Mouse (Mus musculus) thymus, postnatal 25 days (tissue): ENCODE data around the gene Ank2.
"Not testable (repeated sequence)": the region's sequence is repeated elsewhere in the genome, so short reads cannot be mapped to it uniquely, and the experiment has no call there.

Experiments
- DNase-seq: peaks from one replicate; pipeline ENCODE4 v3.0.0; 2022

Gene Ank2

DNA sequence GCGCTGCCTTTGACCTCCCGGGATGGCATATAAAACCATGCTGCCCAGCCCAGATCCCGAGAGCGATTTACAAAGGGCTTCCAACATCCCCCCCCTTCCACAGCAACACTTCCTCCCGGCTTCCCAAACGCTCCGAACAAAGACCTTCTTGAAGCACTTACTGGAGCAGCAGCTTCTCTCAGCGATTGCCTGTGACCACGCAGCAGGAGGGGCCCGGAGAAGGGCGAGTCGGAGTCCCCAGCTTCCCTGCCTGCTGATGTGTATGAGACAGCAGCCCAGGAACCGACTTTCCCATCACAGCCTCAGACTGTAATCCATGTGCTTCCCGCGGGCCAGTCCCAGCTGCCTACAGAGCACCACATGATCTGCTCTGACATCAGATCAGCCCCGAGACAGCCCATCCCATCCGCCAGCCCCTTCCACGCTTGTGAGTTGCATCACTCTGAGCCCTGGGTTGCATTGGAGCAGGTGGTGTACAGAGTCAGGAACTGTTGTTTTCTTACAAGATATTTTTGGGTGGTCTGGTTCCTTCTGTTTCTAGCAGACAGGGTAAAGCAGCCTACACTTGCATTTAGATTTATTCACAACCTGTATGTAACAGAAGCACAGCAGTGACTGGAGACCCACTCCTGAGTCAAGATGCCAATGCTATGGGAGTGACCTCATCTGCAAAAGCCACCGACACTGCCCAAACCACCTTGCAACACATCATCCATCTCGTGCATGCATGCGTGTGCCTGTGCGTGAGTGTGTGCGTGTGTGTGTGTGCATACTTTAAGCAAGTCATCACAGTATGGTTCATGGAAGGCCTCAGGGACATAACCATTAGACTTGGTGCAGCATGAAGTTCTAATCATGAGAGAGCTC, 90.2 kb downstream of the Ank2 start:
- DNase-seq = no peak

DNA sequence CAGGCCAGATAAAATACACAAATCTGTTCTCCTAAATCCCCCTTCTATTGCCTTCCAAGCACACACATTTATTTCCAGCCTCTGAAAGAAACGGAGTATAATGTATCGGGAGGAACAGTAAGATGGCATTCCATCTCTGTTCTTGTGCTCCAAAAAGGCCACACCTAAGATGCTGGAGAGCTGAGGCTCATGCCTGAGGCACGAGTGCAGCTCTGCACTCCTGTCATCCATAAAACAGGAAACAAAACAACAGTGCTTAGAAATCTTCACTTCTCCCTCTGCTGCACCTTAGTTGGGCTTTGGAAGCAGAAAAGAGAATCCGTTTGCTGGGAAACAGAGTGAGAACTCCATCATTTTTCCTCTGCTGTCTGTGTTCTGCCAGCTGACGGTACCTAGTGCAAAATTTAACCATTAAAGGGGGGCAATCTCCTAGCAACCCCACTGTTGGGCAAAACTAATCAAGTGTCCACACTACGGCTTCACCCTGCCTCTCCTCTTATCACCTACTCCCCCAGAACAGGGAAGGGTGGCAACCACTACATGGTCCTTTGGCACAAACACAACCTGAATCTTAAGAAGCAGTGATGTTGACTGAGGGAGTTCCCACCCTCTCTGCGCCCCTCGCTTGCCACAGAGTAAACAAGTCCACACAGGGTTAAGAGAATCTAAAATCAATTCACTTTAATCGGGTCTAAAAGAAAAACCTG, 91.1 kb downstream of the Ank2 start:
- no peak for DNase-seq

DNA sequence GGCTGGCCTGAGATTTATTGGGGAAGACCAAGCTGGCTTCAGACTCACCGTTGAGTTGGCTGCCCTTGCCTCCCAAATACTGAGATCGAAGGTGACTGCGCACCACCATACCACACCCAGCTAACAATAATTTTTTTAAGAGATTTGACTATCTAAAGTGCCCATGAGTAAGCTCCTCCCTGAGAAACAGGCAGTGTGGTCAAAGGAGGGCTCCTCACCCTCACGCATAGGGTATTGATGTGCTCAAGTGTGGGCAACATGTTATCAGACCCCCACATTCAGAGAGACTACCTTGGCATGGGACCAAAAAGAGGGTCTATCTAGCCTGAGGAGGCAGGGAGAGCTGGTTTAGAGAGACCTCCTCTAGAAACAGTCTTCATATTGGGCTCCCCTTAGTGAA, 92.3 kb downstream of the Ank2 start:
- no peak for DNase-seq

DNA sequence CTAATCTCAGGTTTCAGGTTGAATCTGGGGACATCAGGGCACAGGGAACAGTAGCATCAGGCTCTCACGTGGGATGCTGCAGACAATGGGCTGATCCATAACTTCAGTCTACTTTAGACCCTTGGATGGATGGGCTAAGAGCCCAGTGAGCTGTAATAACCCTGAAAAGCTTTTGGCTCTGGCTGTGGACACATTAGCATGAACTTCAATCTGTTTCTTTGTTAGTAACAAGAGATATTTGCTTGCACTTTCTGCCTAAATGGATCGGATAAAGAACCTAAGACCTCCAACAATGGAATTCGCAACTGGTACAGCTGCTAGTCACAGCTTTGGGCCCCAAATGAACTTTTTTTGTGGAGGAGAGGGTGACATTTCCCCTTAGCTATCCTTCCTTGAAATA, 94.8 kb downstream of the Ank2 start:
- no peak for DNase-seq

DNA sequence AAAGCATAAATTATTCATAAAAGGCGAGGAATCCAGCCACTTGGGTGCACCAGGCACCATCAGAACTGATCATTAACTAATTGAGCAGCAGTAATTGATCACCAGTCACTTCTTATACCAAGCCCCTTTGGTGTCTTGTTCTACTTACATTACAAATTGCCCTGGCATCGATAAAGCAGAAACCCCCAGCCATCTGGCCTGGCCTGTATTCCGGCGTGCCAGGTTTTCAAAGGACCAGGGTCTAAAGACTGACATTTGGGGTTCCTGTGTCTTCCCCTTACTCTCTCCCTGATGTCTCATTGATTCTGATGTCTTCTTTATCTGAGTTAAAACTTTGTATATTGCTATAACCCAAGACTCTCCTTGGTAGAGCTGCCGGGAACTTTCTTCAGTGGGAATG, 98.2 kb downstream of the Ank2 start:
- DNase-seq = no peak

DNA sequence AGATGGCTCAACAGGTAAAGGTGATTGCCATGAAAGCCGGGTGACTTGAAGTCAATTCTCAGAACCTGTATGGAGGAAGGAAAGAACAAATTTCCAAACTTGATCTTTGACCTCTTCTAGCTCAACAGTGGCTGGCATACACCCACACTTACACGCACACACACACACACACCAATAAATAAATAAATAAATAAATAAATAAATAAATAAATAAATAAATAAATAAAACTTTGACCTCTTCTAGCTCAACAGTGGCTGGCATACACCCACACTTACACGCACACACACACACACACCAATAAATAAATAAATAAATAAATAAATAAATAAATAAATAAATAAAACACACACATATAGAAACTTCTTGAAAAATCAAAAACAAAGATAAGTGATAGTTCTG, 98.7 kb downstream of the Ank2 start:
- DNase-seq = not testable (repeated sequence)

DNA sequence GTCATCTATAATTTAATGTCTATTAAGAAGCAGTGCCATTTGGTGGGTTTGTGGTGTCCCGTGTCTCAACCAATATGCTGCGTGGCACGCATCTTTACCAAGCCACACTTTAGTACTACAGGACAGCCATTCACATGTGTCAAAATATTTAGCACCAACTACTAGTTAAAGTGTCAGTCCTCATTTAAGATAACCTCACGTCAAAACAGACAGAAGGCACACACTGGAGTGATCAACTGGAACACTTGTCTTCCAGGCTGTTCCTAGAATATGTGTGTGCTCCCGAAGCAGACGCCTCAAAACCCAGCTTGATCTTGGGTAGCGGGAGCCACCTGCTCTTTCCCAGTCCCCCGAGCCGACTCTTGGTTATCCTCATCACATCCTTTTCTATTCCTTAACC, 101.4 kb downstream of the Ank2 start:
- no peak for DNase-seq

DNA sequence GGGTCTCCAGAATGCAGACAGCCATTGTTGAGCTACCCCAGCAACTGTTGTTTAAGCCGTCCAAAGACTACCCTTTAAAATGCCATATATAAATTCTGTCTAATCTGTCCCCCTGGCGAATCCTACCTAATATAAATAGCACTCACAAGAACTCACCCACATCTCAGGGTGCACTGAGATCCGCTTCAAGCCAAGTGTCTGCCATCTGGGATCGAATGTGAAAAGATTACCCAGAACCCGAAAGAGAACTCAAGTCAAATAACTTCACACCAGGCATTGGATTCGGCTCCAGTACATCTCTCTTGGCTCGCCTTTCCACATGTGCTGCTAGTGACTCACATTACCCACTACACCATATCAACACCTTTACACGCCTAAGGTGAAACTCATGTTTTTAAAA, 103.9 kb downstream of the Ank2 start:
- DNase-seq = no peak

DNA sequence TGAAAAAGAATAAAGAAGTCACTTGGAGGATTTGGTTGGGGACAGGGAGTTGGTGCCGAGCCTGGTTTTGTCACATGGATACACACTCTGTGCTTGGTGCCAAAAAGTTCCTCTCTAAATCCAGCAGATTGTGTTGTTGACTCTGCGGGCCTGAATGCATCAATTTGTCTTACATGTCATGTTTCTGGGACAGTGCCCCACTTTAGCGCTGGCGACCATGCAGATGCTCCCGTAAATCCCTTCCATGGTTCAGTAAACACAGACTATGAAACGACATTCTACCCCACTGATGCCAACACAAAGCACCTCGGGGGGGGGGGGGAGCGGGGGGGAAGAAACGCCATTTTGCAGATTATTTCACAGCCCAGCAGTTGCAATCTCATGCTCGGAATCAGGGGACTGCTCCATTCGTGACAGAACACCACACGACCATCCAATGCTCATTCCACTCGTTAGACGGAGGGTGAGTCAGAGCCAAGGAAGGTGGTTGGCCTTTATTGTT, 112.1 kb downstream of the Ank2 start:
- no peak for DNase-seq

DNA sequence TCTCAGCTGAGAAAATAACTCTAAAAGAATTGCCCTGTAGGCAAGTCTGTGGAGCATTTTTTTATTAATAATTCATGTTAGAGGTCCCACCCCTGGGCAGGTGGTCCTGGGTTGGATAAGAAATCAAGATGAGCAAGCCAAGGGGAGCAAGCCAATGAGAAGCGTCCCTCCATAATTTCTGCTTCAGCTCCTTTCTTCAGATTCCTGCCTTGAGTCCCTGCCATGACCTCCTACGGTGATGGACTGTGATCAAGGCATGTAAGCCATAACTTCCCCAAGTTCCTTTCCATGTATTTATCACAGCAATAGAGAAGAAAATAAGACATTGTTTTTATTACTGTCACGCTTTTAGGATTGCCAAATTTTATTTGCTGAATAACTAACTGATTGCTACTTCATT, 115.9 kb downstream of the Ank2 start:
- no peak for DNase-seq

DNA sequence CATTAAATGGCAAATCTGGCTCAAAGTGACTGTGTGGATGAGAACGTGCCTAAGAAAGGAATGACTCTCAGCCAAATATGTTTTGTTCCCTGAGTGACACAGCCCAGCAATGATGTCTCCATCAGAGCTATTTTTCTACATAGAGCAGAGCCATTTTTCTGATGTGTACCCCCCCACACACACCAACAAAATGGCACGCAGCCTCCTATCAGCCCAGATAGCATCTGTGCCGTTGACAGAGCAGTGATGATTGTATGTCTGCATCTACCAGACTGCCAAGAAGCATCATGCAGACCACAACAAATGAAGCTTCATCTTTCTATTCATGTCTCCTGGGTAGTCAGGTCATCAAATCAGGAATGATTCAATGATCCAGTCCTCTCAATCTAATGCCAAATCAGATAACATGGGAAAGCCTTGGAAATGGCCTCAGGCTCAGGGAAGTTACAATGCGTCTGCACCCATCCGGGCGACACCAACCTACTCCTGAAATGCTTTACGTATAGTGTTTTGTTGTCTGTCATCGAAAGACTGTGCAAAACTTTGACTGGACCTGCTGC, 122.2 kb downstream of the Ank2 start:
- no peak for DNase-seq

DNA sequence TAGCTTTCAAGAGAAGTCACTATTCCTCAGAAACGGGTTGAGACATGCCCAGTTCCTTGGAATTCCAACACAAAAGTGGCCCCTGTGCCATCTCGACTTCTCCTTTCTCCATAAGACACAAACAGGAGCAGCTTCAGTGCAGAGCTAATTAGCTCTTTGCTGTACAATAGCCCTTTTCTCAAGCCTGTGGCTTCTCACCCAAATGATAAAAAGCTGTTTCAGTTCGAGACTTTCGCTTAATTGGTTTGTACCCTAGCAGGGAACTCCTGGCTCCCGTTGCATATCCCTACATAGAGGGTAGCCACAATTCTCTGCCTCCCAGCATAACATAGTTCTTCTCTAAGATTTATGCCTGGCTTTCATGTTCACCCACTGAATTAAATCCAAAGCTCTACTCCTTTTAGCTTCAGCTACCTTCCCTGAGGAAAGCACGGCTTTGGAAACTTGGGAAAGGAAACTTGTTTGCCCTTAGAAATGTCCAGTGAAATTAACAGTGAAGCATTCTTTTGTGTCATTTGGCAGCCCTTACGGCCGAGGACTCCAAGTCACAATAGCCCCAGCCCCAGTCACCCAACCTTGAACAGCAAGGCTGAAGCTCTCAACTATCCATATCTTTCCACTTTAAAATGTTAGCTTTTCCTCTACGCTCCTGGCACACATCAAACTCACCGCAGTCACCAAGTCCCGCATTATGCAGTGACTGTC, 123.0 kb downstream of the Ank2 start:
- DNase-seq = no peak

DNA sequence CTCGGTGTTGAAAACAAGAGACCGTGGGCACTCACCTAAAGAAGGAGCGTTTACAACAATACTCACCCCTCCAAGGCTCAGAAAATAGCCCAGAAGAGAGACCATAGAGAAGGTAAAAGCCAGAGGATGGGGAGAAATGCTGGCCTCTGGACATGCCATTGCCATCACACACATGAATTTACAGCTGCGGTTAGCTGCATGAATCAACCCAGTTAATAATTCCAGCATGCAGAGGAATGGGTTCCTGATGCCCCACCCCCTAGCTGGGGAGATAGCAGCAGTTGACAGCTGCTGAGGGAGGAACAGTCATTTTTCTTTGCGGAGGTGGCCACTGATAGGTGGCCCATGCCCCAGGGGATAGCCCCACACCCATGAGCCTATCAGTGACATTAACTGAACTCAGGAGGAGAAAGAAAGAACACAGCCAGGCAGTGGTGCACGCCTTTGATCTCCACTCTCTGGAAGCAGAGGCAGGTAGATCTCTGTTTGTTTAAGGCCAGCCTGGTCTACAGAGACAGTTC, 124.9 kb downstream of the Ank2 start:
- no peak for DNase-seq

DNA sequence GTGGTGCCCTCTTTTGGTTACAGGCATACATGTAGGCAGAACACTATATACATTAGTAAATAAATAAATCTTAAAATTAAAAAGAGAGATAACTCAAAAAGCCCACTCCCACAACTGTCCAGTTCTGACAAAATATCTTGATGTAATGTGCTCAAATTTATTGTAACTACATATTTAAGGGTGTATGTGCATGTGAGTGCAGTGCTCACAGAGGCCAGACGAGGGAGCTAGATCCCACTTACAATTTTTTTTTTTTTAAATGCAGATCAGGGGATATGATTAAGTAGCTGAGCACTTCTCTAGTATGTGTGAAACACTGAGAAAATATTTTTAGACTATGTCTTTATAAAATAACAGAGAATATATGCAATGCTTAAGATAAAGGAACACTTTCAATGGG, 127.4 kb downstream of the Ank2 start:
- no peak for DNase-seq

DNA sequence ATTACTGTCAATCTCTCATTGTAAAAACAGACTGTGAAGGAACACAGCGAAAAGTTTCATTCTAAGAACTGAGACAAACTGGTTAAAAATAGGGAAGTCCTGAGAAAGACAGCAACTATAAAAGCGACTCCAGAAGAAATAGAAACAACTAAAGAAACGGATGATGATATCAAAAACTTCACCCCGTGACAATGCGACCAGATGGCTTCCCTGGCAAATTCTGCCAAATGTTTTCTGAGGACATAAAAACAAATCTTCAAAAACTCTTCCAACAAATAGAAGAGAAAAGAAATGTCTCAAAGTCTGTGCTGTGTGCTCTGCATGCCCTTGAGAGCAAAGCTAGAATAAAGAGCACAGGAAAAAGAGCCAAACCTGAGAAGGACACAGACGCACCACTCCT, 129.6 kb downstream of the Ank2 start:
- no peak for DNase-seq

DNA sequence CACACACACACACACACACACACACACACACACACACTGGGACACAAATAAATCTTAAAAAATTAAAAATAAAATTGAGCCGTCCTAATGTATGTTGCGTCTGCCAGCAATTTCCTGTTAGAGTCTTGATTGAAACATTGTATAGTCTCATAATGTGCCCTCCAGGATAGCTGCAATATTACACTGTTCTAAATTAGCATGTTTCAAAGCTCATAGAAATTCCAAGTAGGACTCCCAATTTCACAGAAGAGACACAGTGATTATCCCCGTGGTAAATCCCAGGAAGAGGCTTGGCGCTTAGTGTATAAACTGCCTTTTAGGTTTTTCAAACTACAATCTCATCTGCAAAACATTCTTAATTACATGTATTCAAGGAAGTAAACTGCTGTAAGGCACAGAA, 131.7 kb downstream of the Ank2 start:
- DNase-seq = no peak

DNA sequence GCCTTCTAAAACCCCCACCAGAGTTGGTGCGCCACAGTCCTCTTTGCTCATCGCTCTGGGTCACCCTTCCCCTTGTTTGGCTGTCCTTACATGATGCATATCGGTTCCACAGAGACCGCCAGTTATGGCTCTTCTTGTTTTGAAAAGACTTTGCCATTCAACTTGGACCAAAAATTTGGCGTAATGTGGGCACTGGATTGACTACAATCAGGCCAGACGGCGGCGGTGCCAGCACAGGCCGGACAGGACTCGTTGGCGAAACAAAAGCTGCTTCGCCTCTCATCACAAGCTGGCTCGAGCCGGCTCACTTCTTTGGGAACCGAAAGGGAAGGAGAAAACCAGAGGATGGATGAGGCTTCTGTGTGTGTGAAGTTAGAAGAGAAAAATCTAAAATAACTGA, 135.6 kb downstream of the Ank2 start:
- no peak for DNase-seq

DNA sequence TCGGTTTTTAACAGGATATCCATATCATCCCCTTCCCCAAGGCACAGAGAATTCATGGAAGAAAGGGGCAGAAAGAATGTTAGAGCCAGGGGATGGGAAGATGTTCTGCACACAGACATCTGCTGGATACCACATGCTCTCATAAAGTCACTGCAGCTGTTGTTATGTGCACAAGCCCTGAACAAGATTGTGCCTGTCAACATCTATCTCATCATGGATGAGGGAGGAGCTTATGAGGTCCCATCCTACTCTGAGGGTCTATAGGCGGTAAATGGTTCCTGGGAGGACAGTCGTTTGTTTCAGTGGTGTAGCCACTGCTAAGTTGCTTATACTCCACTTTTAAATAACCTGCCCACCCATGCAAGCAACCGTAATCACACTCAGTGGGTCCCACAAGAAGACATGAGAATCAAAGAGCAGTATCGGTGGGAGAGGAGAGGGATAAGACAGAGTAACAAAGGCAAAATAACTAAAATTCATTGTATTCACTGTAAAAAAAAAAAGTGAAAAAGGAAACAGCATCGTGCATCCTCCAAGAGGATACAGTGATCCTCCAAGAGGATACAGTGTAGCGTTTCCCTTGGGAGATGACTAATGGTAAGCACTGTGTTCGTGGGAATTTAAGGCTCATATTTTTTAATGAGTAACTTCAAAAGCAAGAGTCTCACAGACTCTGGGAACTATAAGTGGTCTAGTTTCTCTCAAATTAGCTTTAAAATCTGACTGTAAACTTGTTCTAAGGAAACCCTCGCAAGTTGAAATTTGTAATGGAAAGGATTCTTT, 136.3 kb downstream of the Ank2 start:
- DNase-seq = no peak

DNA sequence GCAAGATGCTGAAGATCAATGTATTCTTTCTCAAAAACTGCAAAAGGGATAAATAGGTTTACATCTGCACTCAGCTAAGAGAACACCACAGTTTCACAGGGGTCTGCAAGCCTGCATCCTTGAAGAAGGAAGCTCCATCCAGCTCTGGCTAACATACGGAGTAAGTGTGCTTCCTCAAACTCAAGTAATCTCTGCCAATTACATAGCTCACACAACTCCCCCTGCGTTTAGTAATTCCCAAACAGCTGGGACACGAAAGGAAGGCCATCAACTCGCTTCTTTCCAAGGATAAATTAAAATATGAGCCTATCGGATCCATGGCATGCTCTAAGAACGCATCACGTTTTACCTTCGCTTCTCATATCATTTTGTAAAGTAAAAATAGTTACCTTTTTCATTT, 137.3 kb downstream of the Ank2 start:
- DNase-seq = no peak

DNA sequence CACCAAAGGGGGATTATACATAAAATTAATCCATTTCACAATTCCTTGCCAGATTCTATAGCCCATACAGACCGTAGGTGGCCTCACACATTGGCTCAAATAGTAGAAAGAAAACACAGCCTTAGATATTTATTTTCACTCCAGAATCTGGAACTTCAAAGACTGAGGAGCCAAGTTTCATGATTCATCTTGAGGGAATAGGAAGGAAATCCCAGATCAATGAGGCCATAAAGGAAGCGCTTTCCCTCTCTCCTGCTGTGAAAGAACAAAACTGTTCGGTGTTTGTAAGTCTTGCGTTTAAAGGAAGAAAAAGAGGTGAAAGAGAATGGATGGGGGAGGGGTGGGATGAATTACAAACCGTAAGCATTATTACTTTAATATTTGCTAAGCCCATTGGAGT, 137.8 kb downstream of the Ank2 start:
- DNase-seq = no peak

DNA sequence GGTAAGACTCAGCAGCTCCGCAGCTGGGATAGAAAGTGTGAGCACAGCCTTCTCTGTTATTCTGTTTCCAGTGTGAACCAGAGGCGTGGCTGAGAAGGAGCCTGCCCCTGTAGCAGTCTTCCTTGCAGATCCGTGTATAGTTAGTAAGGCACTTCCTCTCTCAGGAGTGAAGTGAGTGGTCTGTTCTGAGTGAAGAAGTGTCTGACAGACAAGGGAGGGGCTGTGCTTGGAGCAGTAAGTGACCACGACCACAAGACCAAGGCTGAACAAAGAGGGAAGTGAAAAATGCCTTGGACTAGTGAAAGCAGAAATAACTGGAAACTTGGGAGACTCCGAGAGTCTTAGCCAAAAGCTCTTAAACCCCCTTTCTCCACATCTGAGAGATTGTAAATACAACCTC, 143.9 kb downstream of the Ank2 start:
- DNase-seq = no peak

DNA sequence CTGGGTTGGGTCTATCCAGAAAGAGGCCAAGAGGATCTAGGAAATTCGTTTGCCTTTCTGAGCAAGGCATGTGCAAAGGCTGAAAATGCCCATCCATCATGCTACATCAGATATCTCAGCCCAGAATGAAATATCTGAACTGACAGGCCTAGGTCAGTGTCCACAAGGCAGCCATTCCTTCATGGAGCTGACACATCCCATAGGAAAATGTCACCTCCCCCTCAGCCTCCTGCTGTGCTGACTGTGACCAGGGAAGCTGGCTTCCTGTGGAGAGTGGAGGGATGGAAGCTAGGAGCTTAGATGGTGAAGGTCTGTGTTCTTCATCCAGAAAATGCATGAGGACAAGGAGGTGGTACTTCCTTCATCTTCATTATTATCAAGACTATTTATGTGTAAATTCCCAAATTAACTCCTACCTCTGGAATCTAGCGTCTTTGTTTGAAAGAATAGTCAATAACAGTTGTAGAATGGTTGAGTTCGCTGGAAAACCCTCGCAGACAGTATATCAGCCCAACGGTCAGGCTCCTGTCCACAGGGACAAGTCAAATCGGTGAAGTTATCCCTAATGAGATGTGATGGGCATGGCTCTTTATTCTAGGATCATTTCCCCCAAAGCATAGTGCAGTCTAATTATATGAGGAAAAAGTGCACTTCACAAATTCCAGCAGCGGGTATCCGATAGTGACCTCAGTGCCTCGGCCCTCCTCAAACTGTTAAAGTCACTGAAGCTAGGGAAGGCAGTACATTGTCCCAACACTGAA, 148.4 kb downstream of the Ank2 start:
- no peak for DNase-seq
